Mouse (Mus musculus) forebrain, embryonic 10.5 days (tissue): ENCODE measurements at regions not wholly inside any gene's neighbourhood (a gene's known extent, or its start where the extent isn't known, plus 50 kb on each side); places are given as distances from the start of the nearest gene placed in this dataset.

Source experiments
- DNase-seq: peaks from one replicate; pipeline ENCODE4 v3.0.0-alpha.2; 2017; ENCODE audit warnings: low spot score; ENCODE audit errors: extremely low spot score
- H3K27ac ChIP-seq: fragments of 300-500 bp; sonication (generic); 2 replicates; pipeline ENCODE4 v1.5.1; 2016; ENCODE audit warnings: mild to moderate bottlenecking
- H3K27me3 ChIP-seq: fragments of 300-500 bp; sonication (generic); 2 replicates; pipeline ENCODE4 v1.6.1; 2016; ENCODE audit warnings: mild to moderate bottlenecking; ENCODE audit not compliant: poor library complexity, severe bottlenecking
- H3K36me3 ChIP-seq: fragments of 300-500 bp; sonication (generic); replicated peaks from 2 replicates; pipeline ENCODE4 v1.6.1; 2016; ENCODE audit warnings: mild to moderate bottlenecking, moderate library complexity
- H3K4me1 ChIP-seq: fragments of 300-500 bp; sonication (generic); 2 replicates; pipeline ENCODE4 v1.6.1; 2016
- H3K4me3 ChIP-seq: fragments of 300-500 bp; sonication (generic); 2 replicates; pipeline ENCODE4 v1.5.1; 2016; ENCODE audit warnings: mild to moderate bottlenecking, moderate library complexity
- H3K9me3 ChIP-seq: fragments of 300-500 bp; sonication (generic); 2 replicates; pipeline ENCODE4 v1.6.1; 2016; ENCODE audit warnings: mild to moderate bottlenecking, moderate library complexity
- WGBS: fragments of 180-500 bp; shearing (Covaris S2); methylation state at CpG from one replicate; pipeline ENCODE4 v1.1.7; 2016; 5-methylcytosine and 5-hydroxymethylcytosine counted together

DNA sequence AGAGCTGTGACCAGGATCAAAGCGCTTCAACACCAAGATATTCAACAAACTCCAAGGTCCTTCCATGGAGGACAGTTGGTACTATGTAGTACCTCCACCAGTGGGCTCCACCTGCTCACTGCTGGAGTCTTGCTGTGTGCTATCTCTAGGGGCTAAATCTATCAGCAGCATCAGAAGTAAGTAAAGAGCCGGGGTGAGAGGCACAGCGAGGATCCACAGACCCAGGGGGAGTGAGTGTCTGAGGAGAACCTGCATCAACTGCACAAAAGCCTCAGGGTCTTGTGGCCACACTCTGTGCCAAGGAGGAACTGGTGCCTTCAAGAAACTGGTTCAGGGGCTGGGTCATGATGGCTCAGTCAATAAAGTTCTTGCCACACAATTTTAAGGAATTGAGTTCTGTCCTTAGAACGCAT, 56.6 kb upstream of the Slc45a1 start:
- 87% methylated on average over 4 of the region's 4 CpGs for WGBS

DNA sequence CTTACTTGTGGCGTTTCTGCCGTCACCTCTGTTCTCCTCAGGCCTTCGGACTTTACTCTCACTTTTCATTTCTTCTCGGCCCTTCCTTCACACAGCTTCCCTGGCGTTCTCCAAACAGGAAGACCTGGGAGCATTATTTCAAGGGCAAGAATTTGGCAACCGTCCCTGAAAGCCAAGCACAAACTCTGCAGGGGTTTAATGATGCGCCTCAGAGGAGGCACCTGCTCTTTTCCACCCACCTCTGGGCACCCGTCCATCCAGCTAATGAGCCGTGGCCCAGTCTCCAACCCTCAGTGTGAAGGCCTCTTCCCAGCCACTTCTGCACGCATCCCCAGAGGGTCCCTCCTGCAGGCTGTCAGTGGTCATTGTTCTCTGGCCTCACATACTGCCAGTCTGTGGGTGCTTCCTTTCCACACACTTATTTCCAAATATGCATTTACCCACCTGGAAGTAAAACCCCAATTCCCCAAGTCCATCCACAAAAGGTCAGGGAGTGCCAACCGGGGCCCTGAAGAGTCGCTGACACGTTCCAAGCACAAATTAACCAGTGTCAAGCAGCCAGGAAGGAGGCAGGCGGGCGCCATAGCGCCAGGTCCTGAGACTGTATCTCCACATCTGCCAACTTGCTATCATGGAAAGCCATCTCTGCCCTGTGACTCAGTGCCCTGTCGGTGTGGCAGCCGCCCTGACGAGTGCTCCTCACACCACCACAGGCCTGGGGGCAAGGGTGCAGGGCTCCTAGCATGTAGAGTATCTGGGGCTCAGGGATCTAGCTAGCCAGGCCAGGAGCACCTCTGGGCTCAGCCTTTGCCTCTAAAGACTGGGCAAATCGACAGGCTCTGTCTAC, 56.0 kb upstream of the Slc45a1 start:
- H3K9me3 ChIP-seq = no peaks in the 10 kb centered on the region
- no peak for DNase-seq
- H3K36me3 ChIP-seq = no peaks in the 10 kb centered on the region
- peaks cover 24% of the 10 kb centered on the region; the same call in 1 of the 2 replicates for H3K27me3 ChIP-seq
- no peak overlapping the region for H3K4me3 ChIP-seq
- WGBS = 86% methylated on average over 20 of the region's 20 CpGs
- peaks cover 31% of the 10 kb centered on the region for H3K4me1 ChIP-seq
- 0 out of 2 replicates have a peak overlapping the region, but pooled peaks have one; percentile 37 for H3K27ac ChIP-seq

More for the DNA sequence above, 56.6 kb upstream of the Slc45a1 start:
- no peaks in the 10 kb centered on the region for H3K9me3 ChIP-seq
- H3K4me3 ChIP-seq = no peak overlapping the region
- H3K27ac ChIP-seq = 0 out of 2 replicates have a peak overlapping the region, but pooled peaks have one; percentile 37
- no peaks in the 10 kb centered on the region for H3K36me3 ChIP-seq
- peaks cover 24% of the 10 kb centered on the region; the same call in 1 of the 2 replicates for H3K27me3 ChIP-seq
- peaks cover 34% of the 10 kb centered on the region for H3K4me1 ChIP-seq
- no peak for DNase-seq

DNA sequence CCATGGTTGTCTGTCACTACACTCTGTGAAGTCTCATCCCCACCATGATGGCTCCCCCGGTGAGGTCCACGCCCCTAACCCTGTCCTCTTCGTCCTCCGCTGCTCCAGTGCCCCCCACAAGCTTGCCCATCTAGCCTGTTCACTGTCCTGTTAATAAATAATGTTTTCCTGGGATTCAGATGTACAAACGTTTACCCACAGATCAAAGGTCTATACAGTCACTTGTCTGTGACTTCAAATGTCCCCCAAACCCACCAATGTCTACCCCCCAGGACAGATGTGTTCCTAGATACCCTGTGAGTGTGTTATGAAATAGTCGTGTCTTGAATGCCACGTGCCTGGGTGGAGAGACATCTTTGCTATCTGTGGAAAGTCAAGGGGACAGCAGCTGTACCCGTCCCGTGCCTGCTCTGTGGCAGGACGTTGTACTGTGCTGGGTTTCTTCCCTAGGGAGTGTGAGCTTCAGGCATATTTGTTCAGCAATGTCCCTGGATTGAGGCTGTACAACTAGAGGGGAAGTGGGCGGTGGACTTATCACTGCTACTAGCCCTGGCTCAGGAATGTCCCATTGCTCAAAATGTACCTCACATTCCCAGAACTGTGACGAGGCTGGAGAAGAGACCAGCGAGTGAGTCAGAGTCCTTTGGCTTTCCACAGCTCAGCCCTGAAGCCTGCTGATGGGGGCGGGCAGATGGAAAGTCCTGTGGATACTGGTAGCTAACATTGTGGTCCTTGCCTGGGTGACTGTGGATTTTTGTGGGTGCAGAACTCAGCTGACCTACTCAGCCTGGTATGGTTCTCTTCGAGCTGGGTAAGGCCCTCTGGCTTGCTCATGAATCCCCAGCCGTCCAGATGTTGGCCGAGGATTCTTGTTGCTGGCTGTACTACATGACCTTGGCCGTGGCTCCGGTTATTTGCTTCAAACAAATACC, 55.1 kb upstream of the Slc45a1 start:
- no peak overlapping the region for H3K4me3 ChIP-seq
- no peak for DNase-seq
- no peaks in the 10 kb centered on the region for H3K36me3 ChIP-seq
- H3K27me3 ChIP-seq = peaks cover 24% of the 10 kb centered on the region; the same call in 1 of the 2 replicates
- H3K27ac ChIP-seq = no peak overlapping the region
- 86% methylated on average over 19 of the region's 19 CpGs for WGBS
- peaks cover 31% of the 10 kb centered on the region for H3K4me1 ChIP-seq
- no peaks in the 10 kb centered on the region for H3K9me3 ChIP-seq

DNA sequence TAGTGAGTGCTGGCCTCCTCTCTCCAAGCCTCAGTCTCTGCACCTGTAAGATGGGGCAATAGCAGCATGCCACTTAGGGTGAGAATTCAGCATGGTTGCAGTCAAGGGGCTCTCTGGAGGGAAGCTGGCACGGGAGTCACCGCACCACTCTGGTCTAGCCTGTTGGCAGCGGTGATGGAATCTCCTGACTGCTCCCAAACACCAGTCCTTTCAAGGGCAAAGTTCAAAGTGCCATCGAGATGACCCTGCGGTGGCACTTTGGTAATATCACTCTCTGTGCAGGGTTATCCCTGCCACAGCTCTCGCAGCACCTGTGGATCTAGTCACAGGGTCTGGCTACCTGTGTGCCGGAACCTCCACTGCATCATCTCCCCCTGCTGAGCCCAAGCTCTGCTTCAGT, 54.3 kb upstream of the Slc45a1 start:
- no peak overlapping the region for H3K27ac ChIP-seq
- peaks cover 31% of the 10 kb centered on the region for H3K4me1 ChIP-seq

GRCm38 (mm10) chr4:150703266-150703665, 51.3 kb upstream of the Slc45a1 start:
- Histone ChIP-seq H3K4me1 (peaks cover 12% of the 10 kb centered on the region; the same call in 1 of the 2 replicates), H3K27ac (no peak overlapping the region), H3K9me3 (no peaks in the 10 kb centered on the region), H3K27me3 (peaks cover 18% of the 10 kb centered on the region; the same call in 1 of the 2 replicates), H3K4me3 (no peak overlapping the region), H3K36me3 (no peaks in the 10 kb centered on the region)
- 91% methylated on average over 5 of the region's 5 CpGs for whole genome bisulfite sequencing
- no peak for DNase-seq

More for the DNA sequence above, 54.3 kb upstream of the Slc45a1 start:
- no peak for DNase-seq
- H3K36me3 ChIP-seq = no peaks in the 10 kb centered on the region
- WGBS = 94% methylated on average over 7 of the region's 7 CpGs
- H3K27me3 ChIP-seq = peaks cover 24% of the 10 kb centered on the region; the same call in 1 of the 2 replicates
- no peaks in the 10 kb centered on the region for H3K9me3 ChIP-seq
- no peak overlapping the region for H3K4me3 ChIP-seq
